Mouse (Mus musculus) right cerebral cortex, postnatal 4 days (tissue): ENCODE data around the gene Rep15.

ENCODE experiments used
- DNase-seq: peaks from one replicate; pipeline ENCODE4 v3.0.0-alpha.2; 2022

Rep15 gene

DNA sequence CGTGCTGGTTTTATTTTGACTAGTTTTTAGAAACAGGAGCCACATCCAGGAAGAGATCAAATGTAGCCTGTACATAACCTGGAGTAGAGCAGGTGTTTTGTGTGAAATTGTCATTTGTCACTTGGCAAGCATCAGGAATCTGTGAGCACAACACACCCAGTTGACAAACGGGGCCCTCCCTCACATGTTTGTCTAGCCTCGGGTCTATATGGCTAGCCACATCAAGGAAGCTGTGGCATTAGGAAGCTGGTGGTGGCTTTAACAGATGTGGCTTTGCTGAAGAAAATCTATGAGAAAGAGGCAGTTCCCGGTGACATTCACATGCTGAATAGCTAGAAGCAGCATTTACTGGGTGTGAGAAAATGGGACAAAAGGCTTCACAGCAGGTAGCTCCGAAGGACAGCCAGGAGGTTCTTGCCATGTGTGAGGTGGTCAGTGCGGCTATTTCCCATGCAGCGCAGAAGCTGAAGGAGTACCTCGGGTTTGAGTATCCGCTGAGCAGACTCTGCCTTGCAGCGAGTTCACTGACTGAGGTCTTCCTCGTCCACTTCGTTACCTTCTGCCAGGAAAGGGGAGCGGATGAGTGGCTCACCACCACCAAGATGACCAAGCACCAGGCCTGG is at the start of gene Rep15:
TSS of gene Rep15 (plus strand) at position 282 of the 623 bp plus-strand sequence.
- DNase-seq: no peak

DNA sequence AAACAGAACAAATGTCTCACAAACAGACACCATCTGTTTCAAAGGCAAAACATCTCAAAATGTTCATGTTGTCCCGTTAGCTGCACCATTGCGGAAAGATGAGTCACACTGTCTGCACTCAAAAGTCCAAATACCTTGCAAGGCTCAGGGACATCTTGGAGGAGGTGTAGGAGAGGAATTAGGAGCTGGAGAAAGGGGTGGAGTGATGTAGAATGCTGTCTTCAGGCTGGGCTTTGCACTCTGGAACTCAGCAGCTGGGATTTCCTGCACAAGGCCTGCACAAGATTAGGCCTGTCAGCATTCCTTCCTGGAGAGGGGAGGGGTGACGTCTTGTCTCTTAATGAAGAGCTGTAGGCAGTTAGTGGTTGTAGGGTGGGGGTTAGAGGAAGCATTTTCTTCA is 47.8 kb upstream of the Rep15 start:
- no peak for DNase-seq

DNA sequence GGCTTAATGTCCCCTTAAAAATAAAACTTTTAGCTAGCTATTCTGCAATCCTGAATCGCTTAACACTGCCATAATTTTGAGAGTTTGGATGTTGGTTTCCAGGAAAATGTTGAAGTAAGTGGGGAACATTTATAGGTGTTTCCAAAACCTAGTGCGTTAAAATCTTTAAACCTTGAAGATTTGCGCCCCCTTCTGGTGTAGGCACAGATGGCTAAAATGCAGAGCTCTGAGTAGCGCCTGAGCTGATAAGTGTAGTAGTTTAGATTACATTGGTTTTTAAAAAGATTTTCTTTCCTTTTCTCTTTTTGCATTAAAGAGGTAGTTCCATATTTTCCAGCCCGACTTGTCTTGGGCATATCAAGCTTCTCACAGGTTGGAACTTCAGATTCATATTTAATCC is 38.1 kb upstream of the Rep15 start:
- peak; percentile 75 for DNase-seq

DNA sequence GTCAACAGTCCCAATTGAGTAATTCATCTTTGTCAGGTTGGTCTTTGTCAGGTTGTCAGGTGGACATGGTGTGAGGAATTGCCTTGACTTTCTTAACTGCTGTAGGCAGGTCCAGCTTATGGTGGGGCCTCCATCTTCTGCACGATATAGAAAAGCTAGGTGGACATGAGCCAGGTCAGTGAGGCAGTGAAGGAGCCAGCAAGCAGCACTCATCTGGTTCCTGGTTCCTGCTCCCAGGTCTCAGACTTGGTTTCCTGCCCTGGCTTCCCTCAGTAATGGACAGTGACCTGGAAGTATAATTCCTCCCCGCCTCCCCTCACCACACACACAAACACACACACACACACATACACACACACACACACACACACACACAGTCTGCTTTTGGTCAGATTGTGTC is 37.0 kb upstream of the Rep15 start:
- no peak for DNase-seq

DNA sequence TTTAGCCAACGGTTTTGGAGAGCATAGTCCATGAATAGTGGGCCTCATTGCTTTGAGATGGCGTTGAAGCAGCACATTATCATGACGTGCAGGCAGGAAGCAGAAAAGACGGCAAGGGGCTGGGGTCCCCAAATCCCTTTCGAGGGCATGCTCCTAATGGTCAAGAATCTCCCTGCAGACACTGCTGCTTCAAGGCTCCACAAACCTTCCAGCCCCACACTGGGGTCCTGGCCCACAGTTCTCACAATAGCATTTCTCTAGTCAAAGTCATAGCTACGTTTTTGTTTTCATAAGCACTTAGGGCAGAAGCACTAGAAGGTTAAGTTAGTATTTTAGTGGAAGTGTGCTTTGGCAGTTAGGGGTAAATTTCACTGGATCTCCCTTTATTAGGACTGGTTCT is 36.5 kb upstream of the Rep15 start:
- no peak for DNase-seq

DNA sequence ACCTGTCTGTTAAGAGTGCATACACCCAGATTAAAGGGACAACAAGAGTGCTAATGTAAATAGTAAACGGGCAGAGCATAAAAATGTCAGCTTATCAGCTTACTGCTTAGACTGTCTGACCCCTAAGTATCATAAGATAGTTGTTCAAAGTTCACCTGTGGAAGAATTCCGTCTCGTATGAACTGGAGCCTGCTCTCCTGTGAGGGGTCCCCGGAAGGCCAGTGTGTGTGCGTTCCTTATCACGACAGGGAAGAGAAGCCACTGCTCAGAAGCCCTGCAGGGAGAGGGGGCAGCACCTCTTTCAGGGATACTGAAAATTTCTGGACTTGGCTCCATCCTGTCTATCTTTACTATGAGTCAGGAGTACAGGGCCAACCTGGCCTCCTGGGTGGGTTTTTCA is 35.4 kb upstream of the Rep15 start:
- DNase-seq: no peak

DNA sequence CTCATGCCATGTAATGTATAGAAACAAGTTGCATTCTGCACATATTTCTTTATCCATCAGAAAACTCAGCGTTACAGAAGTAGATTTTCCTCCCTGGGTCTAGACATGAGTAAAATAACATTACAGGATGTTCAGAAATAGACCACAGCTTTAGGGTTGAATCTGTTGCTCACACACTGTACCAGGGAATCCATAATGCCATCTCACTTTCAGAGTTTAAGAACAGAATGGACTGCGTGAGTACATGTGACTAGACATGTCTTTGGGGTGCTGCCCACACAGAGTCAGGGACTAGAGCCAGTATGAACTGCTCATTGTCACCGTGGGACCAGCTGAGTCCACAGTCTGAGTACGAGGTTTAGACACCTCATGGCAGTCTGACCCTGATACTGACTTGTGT is 33.7 kb upstream of the Rep15 start:
- no peak for DNase-seq

DNA sequence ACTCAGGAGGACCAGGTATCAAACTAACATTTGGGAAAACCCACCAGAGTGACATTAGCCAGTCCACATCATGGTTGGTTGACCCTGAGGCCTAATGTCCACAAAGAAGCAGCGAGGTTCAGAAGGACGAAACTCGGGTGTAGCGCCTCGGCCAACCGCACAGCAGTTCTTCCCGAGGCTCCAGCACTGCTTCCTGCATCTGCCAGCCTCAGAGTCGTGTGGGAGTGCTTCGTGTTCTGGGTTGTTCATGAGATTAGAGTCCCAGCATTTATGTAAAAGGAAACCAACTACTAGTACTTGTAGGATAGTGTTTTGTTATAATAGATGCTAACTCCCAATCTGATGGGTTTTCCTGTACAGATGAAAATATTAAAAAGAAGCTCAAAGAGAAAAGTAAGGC is 33.1 kb upstream of the Rep15 start:
- DNase-seq: no peak

DNA sequence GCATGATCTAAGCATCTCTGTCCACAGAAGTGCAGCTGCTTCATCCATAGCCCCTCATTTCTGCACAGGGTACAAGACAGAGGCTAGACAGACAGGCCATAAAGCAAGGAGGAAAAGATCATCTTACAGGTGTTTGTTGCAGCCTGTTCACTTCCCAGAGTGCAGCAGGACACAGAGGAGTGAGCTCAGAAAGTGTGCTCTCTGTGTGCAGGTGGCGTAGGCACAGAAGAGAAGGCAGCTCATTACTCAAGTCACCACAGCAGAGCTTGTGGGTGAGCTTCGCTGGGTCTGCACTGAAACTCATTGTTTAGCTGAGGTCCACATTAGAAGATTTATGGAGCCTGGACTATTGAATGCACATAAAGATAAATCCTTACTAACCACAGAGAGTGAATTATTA is 32.6 kb upstream of the Rep15 start:
- DNase-seq: no peak

DNA sequence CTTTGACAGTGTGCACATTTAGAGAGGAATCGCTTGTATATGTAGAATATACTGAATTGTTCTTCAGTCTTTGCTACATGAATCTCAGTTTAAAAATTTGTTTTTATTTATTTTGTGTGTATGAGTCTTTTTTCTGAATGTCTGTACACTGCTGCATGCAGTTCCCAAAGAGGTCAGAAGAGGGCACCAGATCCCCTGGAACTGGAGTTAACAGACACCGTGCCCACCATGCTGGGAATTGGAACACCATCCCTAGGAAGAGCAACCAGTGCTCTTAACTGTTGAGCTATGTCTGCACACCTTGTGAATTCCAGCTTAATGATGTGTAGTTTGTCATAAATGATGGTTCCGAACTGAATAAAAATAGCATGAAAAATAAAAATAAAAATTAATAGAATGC is 24.2 kb upstream of the Rep15 start:
- DNase-seq: peak; percentile 68

DNA sequence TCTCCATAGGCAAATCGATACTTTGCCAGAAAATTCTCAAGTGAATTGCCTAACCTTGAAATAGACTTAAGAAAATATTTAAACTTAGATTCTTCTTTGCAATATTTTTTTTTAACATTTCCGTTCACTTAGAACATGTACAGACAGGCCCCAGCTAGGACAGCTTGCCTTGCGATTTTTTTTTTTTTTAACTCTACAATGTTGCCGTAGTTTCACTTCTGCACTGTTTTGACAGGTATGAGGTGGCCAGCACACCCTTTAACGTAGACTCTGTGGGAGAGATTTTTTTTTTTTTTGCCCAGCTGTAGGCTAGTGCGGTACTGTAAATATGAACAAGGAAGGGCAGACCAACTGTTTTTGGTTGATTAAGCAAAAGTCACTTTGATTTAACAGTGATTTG is 22.0 kb upstream of the Rep15 start:
- no peak for DNase-seq

DNA sequence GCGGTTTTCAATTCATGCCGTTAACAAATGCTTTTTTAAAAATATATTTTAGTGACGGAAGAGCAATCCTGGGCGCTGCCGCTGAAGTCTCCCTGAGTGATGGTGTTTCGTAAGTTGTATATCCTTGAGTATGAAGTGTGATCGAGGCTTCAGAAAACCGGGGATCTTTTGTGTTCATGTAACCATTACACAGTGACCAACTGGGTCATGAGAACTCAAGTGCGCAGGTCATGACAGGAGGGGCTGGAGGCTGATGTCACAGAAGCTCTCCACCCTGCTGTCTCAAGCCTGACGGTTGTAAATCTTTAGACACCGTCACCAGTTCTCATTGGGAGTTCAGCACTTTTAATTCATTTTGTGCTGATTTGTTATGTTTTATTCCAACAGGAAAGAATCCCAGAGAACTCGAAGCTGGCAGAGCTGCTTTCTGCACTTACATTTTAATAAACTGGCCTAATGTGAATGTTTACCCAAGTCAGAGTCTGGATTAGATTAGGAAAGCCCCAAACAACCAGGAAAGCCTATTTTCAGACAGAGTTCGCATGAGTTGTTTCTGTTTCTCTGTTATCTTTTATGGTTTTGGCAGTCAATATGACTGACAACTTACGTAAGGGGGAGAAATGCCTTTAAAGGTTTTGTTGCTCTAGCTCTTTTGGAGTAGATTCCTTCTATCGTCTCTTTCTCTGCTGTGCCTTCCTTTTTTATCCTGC is 21.4 kb upstream of the Rep15 start:
- no peak for DNase-seq

DNA sequence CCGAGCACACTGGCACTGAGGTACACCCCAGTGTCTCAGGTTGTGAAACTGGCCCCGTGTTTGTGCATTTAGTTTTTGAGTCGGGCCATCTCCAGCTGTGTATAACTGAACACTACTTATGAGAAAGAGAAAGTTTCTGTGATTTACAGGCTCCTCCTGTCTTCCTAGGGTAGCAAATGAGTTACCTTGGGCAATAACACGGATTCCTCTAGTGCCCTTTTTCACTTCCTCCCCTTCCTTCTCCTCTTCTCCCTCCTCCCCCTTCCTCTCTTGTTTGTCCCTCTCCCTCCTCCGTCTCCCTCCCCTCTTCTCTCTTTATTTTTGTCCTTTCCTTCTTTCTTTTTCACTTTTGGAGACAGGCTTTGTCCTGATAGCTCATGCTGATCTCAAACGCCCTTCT is 20.8 kb upstream of the Rep15 start:
- no peak for DNase-seq

DNA sequence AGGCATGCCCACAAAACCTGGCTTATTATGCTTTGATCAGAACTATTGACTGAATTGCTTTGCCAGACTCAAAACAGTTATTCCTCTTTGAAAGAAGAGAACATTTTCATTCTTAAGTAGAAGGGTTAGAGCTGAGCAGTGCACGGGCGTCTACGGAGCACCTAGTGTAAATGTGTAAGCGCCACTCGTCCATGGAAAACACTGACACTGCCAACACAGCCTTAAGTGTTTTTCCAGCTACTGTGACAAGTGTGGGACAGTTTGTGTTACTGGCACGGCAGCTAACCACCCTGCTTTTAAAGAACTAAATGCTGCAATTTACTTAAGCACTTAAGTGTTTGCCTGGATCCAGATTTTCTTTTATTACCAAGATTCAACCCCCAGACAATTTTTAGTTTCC is 20.4 kb upstream of the Rep15 start:
- no peak for DNase-seq

DNA sequence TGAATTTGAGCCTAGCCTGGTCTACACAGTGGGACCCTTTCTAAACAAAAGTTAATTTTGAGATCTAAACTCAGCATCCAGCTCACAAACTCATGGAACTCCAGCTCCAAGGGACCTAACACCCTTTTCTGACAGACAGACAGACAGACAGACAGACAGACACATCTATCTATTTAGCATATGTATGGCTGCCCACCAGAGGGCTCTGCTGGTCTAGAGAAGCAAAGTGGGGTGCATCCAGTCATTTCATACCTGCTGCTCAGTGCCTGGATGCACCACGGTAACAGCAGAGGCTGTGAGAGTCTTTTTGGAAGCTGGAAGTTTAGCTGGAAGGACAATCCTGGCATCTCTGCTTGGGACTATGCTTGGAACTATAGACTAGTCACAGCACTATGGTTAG is 18.8 kb upstream of the Rep15 start:
- no peak for DNase-seq

DNA sequence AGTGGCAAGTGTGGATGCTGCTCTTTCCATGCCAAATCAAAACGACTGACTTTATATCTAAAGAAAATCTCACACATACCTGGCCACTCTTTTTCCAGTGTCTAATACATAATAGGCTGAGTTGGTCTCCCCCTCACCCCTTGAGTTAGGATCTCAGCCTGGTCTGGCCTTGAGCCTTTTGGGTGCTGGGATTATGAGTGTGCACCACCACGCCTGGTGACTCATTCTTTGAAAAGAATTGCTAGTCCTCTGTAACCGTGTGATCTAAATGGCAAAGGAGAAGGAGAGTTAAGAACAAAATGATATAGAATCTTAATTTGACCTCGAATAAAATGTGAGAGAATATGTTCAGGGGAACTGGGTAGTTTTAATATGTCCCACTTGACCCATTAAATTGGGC is 14.5 kb upstream of the Rep15 start:
- no peak for DNase-seq

DNA sequence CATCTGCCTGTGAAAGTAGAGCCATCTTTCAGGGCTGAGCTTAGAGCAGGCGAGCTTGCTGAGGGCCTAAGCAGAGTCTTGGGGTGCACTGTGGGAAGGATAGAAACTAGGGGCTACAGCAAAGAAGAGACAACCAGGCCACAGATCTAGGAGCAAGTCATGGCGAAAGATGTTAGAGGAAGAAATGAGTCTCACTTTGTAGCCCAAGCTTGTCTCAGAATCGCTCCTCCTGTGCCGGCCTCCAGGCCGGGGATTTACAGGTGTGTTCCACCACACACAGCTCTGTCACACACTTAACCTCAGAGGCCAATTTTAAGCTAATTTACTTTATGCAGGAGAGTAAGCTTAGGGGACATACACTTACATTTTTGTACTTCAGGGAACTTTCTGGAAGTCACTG is 14.0 kb upstream of the Rep15 start:
- DNase-seq: no peak

DNA sequence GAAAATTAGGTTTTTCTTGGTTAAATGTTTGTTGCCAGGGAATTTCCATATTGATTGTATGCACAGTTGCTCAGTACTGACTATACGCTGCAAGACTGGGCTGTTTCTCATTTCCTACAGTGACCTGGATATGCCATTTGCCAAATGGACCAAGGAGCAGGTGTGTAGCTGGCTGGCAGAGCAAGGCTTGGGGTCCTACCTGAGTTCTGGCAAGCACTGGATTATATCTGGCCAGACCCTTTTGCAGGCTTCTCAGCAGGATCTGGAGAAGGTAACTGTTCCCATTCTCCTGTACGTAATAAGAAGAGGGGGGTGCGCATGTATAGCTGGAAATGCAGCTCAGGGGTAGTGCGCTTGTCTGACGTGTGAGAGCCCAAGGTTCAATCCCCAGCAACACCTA is 11.2 kb upstream of the Rep15 start:
- DNase-seq: no peak

DNA sequence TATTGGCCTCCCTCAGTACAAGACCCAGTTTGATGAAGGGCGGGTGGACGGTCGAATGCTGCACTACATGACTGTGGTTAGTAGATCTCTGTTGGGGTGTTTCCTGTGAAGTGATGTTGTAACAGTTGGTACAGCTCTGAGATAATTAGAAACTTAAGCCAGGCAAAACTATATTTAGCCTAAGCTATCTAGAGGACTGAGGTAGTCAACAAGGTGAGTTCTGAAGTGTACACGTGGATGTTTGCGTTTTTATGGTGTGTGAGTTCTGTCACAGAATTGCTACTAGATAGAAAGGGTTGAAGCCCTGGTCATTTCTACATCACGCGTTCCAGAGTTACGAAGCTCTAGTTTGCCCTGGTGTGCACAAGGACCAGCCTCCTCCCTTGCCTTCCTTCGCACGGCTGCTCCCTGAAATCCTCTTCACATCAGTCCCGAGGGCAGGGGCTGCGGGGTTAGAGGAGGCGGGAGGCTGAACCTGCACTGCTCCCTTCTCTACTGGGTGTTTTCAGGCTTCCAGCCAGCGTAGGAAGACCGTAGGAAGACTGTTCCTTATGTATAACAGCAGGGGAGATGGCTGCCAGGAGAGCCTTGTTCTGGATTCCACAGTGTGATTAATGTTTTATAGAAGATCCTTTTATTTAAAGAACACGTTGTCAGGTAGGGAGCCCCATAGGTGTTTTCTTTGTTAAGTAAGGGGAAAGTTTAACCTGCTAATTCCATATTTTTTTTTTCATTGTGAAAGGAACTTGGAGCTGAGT is 9.8 kb upstream of the Rep15 start:
- no peak for DNase-seq

DNA sequence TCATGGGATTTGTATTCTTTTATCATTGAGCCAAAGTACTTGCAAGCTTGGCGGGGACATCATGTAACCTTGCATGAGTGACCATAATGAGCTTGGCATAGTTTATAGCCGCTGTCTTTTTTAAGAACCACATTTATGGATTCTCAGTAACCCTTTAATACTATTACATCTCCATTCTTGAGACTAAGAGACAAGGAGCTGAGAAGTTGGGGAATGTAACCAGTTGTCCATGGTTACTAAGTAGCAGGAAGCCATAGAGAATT is 9.3 kb upstream of the Rep15 start:
- no peak for DNase-seq

DNA sequence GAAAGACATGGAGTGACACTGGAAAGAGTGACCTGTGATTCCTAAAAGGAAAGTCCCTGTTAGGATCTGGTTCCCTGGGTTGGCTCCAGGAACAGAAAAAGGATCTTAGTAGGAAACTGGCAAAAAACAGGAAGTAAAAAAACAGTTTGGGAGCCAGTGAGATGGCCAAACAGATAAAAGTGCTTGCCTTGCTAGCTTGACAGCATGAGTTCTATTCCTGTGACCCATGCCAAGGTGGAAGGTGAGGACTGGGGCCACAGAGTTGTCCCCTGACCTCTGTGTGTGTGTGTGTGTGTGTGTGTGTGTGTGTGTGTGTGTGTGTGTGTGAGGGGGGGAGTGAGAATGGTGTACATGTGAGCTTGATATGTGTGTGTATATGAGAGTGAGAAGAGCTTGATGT is 8.8 kb upstream of the Rep15 start:
- no peak for DNase-seq

DNA sequence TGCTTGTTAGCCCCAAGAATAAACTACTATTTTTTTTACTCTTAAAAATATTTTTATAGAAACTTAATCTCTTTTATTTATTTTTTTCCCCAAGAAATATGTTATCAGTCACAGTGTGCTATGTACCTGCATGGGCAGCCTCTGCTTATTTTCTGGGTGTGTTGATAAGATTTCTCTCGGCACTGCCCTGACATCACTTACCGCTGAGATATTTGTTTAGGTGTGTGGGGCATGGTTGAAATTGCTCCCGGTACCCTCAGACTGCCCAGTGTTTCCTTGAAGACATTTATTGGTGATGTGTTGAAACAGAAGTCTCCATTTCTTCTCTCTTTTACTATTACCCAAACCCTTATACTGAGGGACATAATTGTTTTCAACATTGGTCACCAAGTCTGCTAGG is 7.6 kb upstream of the Rep15 start:
- no peak for DNase-seq

DNA sequence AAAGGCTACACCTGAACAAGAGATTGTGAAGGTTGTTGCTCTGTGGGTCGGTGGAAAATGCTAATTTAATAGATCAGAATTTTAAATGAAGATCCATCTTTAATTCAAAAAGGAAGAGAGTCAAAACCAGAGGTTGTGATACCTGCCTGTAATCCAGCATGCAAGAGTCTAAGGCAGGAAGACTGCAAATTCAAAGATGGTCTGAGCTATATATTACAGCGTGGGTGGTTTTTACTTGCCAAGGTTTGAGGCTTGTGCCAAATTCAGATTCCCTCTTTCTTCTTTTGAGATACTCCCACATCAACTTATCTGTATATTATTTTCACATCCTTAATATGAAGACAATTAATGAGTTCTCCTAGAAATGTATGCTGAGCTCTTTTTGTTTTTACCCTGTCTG is 4.0 kb upstream of the Rep15 start:
- DNase-seq: no peak

DNA sequence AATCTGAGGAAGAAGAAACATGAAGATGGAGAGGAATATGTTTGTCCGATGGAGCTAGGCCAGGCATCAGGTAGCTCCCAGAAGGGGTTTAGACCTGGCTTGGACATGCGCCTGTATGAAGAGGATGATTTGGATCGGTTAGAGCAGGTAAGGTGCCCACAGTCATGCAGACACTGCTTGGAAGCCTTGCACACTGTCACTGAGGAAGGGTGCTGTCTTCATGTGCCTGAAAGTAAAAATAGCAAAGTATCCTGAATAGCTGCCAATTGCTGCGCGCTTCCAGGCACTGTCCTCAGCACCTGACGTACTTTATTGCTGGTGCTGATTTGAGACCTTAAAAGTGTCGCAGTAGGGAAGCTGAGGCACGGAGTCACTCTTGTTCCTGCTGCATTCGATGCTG is 2.8 kb upstream of the Rep15 start:
- no peak for DNase-seq
